Mouse (Mus musculus) heart, embryonic 13.5 days (tissue): ENCODE data around the gene Acvr1b. TPM values are rescaled to one million over a fixed set of nuclear protein-coding genes. Genes with fewer than 3 reads are reported as not detected.

Experiments
- ATAC-seq: fragments of 200-750 bp; cut with Nextera tagmentation; 2 replicates; pipeline ENCODE4 v1.8.0; 2017; ENCODE audit warnings: moderate TSS enrichment; ENCODE audit not compliant: insufficient number of reproducible peaks, low FRiP score, low TSS enrichment; ENCODE audit errors: extremely low read depth
- H3K27ac ChIP-seq: fragments of 300-500 bp; sonication (generic); replicated peaks from 2 replicates; pipeline ENCODE4 v1.5.1; 2015; ENCODE audit warnings: moderate library complexity, mild to moderate bottlenecking, inconsistent platforms
- H3K27me3 ChIP-seq: fragments of 300-500 bp; sonication (generic); replicated peaks from 2 replicates; pipeline ENCODE4 v1.6.1; 2015; ENCODE audit warnings: mild to moderate bottlenecking, inconsistent platforms
- H3K36me3 ChIP-seq: fragments of 300-500 bp; sonication (generic); 2 replicates; pipeline ENCODE4 v1.6.1; 2015; ENCODE audit warnings: mild to moderate bottlenecking, inconsistent platforms
- H3K4me1 ChIP-seq: fragments of 300-500 bp; sonication (generic); 2 replicates; pipeline ENCODE4 v1.6.1; 2015; ENCODE audit warnings: inconsistent platforms
- H3K4me2 ChIP-seq: fragments of 300-500 bp; sonication (generic); 2 replicates; pipeline ENCODE4 v1.6.1; 2015; ENCODE audit warnings: inconsistent platforms, mild to moderate bottlenecking, moderate library complexity
- H3K4me3 ChIP-seq: fragments of 300-500 bp; sonication (generic); 2 replicates; pipeline ENCODE4 v1.5.1; 2015; ENCODE audit warnings: moderate library complexity, mild to moderate bottlenecking, inconsistent platforms
- H3K9ac ChIP-seq: fragments of 300-500 bp; sonication (generic); 2 replicates; pipeline ENCODE4 v1.6.1; 2015; ENCODE audit warnings: inconsistent platforms, mild to moderate bottlenecking, moderate library complexity
- H3K9me3 ChIP-seq: fragments of 300-500 bp; sonication (generic); 2 replicates; pipeline ENCODE4 v1.6.1; 2016; ENCODE audit warnings: inconsistent platforms
- WGBS: fragments of 180-500 bp; shearing (Covaris S2); methylation state at CpG from one replicate; pipeline ENCODE4 v1.1.7; 2015; ENCODE audit warnings: mixed read lengths; 5-methylcytosine and 5-hydroxymethylcytosine counted together
- polyA plus RNA-seq: library from polyadenylated mRNA; unstranded; fragments of >200 nt; fragmentation: Nextera tagmentation; extraction: Ambion mirVana; gene quantifications from 2 replicates; pipeline ENCODE4 v1.2.1, GENCODE M21; 2015

Gene Acvr1b
- polyA plus RNA-seq: 5.4 and 6.0 TPM in 2 replicates

GRCm38 (mm10) chr15:101173421-101174211 is at the start of gene Acvr1b:
Acvr1b (plus strand) TSS chr15:101174067.
- H3K27me3 ChIP-seq: no peaks in the 10 kb centered on the region
- H3K4me1 ChIP-seq: peaks cover 48% of the 10 kb centered on the region
- no peaks in the 10 kb centered on the region for H3K36me3 ChIP-seq
- no peaks in the 10 kb centered on the region for H3K9me3 ChIP-seq
- peak within 1 kb of the TSS; percentile 93 for H3K27ac ChIP-seq
- H3K4me3 ChIP-seq: peak within 1 kb of the TSS; percentile 90
- H3K9ac ChIP-seq: peak within 1 kb of the TSS; percentile 98
- whole genome bisulfite sequencing: under 1% methylated on average over 52 of the region's 87 CpGs
- peak; percentile 90 for ATAC-seq
- peak within 1 kb of the TSS; percentile 94 for H3K4me2 ChIP-seq

GRCm38 (mm10) chr15:101125561-101125960 is 48.3 kb upstream of the Acvr1b start:
- H3K4me1 ChIP-seq: peaks cover 38% of the 10 kb centered on the region
- WGBS: 71% methylated on average over 6 of the region's 6 CpGs
- no peaks in the 10 kb centered on the region for H3K36me3 ChIP-seq
- H3K27me3 ChIP-seq: peaks cover 49% of the 10 kb centered on the region
- no peak overlapping the region for H3K9ac ChIP-seq
- ATAC-seq: no peak
- peaks cover 3% of the 10 kb centered on the region; the same call in 1 of the 2 replicates for H3K9me3 ChIP-seq
- no peak overlapping the region for H3K27ac ChIP-seq
- H3K4me2 ChIP-seq: no peak overlapping the region
- H3K4me3 ChIP-seq: no peak overlapping the region

- Histone ChIP-seq H3K27me3 (peaks cover 60% of the 10 kb centered on the region), H3K4me3 (no peak overlapping the region), H3K9me3 (peaks cover 3% of the 10 kb centered on the region; the same call in 1 of the 2 replicates), H3K4me1 (peaks cover 49% of the 10 kb centered on the region), H3K9ac (no peak overlapping the region), H3K4me2 (no peak overlapping the region), H3K36me3 (no peaks in the 10 kb centered on the region), H3K27ac (peak overlapping the region; percentile 62; the same call in 1 of the 2 replicates)
- 73% methylated on average over 12 of the region's 12 CpGs for WGBS
- no peak for ATAC-seq
Observed at GRCm38 (mm10) chr15:101126876-101127544, 46.9 kb upstream of the Acvr1b start.

- Histone ChIP-seq H3K9ac (peak within 1 kb of the TSS; percentile 82), H3K4me2 (peak within 1 kb of the TSS; percentile 85), H3K9me3 (peaks cover 3% of the 10 kb centered on the region; the same call in 1 of the 2 replicates), H3K36me3 (no peaks in the 10 kb centered on the region), H3K4me3 (peak within 1 kb of the TSS; percentile 57), H3K27me3 (peaks cover 74% of the 10 kb centered on the region), H3K4me1 (peaks cover 56% of the 10 kb centered on the region), H3K27ac (peak within 1 kb of the TSS; percentile 29; the same call in 1 of the 2 replicates)
- no peak for ATAC-seq
- WGBS: 4% methylated on average over 46 of the region's 46 CpGs
Observed at GRCm38 (mm10) chr15:101128181-101129089, 45.4 kb upstream of the Acvr1b start, which contains the start of gene Acvrl1. Acvrl1 (plus strand) TSS chr15:101128522.

GRCm38 (mm10) chr15:101129412-101129811 is 44.5 kb upstream of the Acvr1b start:
- peak overlapping the region; percentile 57 for H3K4me3 ChIP-seq
- peaks cover 3% of the 10 kb centered on the region; the same call in 1 of the 2 replicates for H3K9me3 ChIP-seq
- peaks cover 64% of the 10 kb centered on the region for H3K4me1 ChIP-seq
- H3K36me3 ChIP-seq: no peaks in the 10 kb centered on the region
- no peak for ATAC-seq
- H3K27ac ChIP-seq: no peak overlapping the region
- H3K27me3 ChIP-seq: peaks cover 83% of the 10 kb centered on the region
- 20% methylated on average over 5 of the region's 5 CpGs for WGBS
- peak overlapping the region; percentile 82 for H3K9ac ChIP-seq
- H3K4me2 ChIP-seq: peak overlapping the region; percentile 85

- 0 out of 2 replicates have a peak overlapping the region, but pooled peaks have one; percentile 38 for H3K9ac ChIP-seq
- H3K27ac ChIP-seq: no peak overlapping the region
- ATAC-seq: no peak
- H3K4me1 ChIP-seq: peaks cover 63% of the 10 kb centered on the region
- H3K9me3 ChIP-seq: no peaks in the 10 kb centered on the region
- H3K4me2 ChIP-seq: peak overlapping the region; percentile 39
- H3K36me3 ChIP-seq: no peaks in the 10 kb centered on the region
- WGBS: 13% methylated on average over 11 of the region's 11 CpGs
- peak overlapping the region; percentile 4; the same call in 1 of the 2 replicates for H3K4me3 ChIP-seq
- peaks cover 88% of the 10 kb centered on the region for H3K27me3 ChIP-seq
Observed at GRCm38 (mm10) chr15:101131498-101131897, 42.4 kb upstream of the Acvr1b start.

GRCm38 (mm10) chr15:101132041-101132440 is 41.8 kb upstream of the Acvr1b start:
- Histone ChIP-seq H3K4me2 (peak overlapping the region; percentile 39), H3K36me3 (peaks cover 2% of the 10 kb centered on the region; the same call in 1 of the 2 replicates), H3K9ac (no peak overlapping the region), H3K27ac (no peak overlapping the region), H3K9me3 (no peaks in the 10 kb centered on the region), H3K4me1 (peaks cover 62% of the 10 kb centered on the region), H3K27me3 (peaks cover 86% of the 10 kb centered on the region), H3K4me3 (no peak overlapping the region)
- WGBS: 43% methylated on average over 6 of the region's 6 CpGs
- no peak for ATAC-seq

- no peak overlapping the region for H3K9ac ChIP-seq
- H3K4me1 ChIP-seq: peaks cover 57% of the 10 kb centered on the region
- no peak for ATAC-seq
- H3K4me2 ChIP-seq: no peak overlapping the region
- H3K9me3 ChIP-seq: no peaks in the 10 kb centered on the region
- peak overlapping the region; percentile 45; the same call in 1 of the 2 replicates for H3K27ac ChIP-seq
- peaks cover 83% of the 10 kb centered on the region for H3K27me3 ChIP-seq
- peaks cover 7% of the 10 kb centered on the region for H3K36me3 ChIP-seq
- no peak overlapping the region for H3K4me3 ChIP-seq
- WGBS: 63% methylated on average over 6 of the region's 6 CpGs
Observed at GRCm38 (mm10) chr15:101132761-101133160, 41.1 kb upstream of the Acvr1b start.

GRCm38 (mm10) chr15:101133993-101134704 is 39.7 kb upstream of the Acvr1b start:
- 28% methylated on average over 15 of the region's 15 CpGs for WGBS
- H3K4me3 ChIP-seq: peak overlapping the region; percentile 2; the same call in 1 of the 2 replicates
- H3K27me3 ChIP-seq: peaks cover 74% of the 10 kb centered on the region
- H3K4me1 ChIP-seq: peaks cover 56% of the 10 kb centered on the region
- peak overlapping the region; percentile 19; the same call in 1 of the 2 replicates for H3K9ac ChIP-seq
- H3K36me3 ChIP-seq: peaks cover 7% of the 10 kb centered on the region
- no peaks in the 10 kb centered on the region for H3K9me3 ChIP-seq
- no peak for ATAC-seq
- H3K27ac ChIP-seq: peak overlapping the region; percentile 34
- peak overlapping the region; percentile 32 for H3K4me2 ChIP-seq

- no peak overlapping the region for H3K27ac ChIP-seq
- peaks cover 7% of the 10 kb centered on the region for H3K36me3 ChIP-seq
- no peak overlapping the region for H3K9ac ChIP-seq
- peaks cover 62% of the 10 kb centered on the region for H3K27me3 ChIP-seq
- peaks cover 60% of the 10 kb centered on the region for H3K4me1 ChIP-seq
- no peaks in the 10 kb centered on the region for H3K9me3 ChIP-seq
- H3K4me3 ChIP-seq: peak overlapping the region; percentile 2
- ATAC-seq: no peak
- peak overlapping the region; percentile 32 for H3K4me2 ChIP-seq
- WGBS: 50% methylated on average over 8 of the region's 8 CpGs
Observed at GRCm38 (mm10) chr15:101135405-101135804, 38.5 kb upstream of the Acvr1b start.
